Mouse (Mus musculus): ENCODE measurements around the gene Wdr72. TPM values are rescaled to one million over a fixed set of nuclear protein-coding genes. Genes with fewer than 3 reads are reported as not detected.

Gene Wdr72
- polyA plus RNA-seq (2014; fragmentation: Illumina TruSeq; extraction: RNeasy Lipid Tissue Mini Kit (QIAGEN cat#74804); ENCODE audit: low read depth, low replicate concordance): not detected

GRCm38 (mm10) chr9:74109761-74110460 is at the start of gene Wdr72:
Wdr72 (plus strand) TSS chr9:74110356.

Other genes with a start within 250 kb of the Wdr72 start
- gene Unc13c, start 141.4 kb upstream of the Wdr72 start, polyA plus RNA-seq (2014; fragmentation: Illumina TruSeq; extraction: RNeasy Lipid Tissue Mini Kit (QIAGEN cat#74804); ENCODE audit: low read depth, low replicate concordance): 1.2 TPM